Mouse (Mus musculus) embryonic fibroblast, embryonic 13.5 days (primary cell): Measurements from ENCODE around the gene Evc2.

Source experiments
- CTCF ChIP-seq: IDR thresholded peaks from 2 replicates; pipeline ENCODE4 v1.5.1; 2011; ENCODE audit warnings: mild to moderate bottlenecking, control low read depth, low read length, moderate library complexity, borderline replicate concordance; ENCODE audit not compliant: insufficient read depth
- POLR2A ChIP-seq: IDR thresholded peaks from 2 replicates; pipeline ENCODE4 v1.6.1; 2011; ENCODE audit warnings: low read depth, mild to moderate bottlenecking, control low read depth, low read length, moderate library complexity

- TF ChIP-seq POLR2A (no peak), CTCF (no peak)
These were observed 133.8 kb downstream of the Evc2 start for GRCm38 (mm10) chr5:37472025-37472608.
